Mouse (Mus musculus): ENCODE data around the gene Nlgn3.

Nlgn3 gene

DNA sequence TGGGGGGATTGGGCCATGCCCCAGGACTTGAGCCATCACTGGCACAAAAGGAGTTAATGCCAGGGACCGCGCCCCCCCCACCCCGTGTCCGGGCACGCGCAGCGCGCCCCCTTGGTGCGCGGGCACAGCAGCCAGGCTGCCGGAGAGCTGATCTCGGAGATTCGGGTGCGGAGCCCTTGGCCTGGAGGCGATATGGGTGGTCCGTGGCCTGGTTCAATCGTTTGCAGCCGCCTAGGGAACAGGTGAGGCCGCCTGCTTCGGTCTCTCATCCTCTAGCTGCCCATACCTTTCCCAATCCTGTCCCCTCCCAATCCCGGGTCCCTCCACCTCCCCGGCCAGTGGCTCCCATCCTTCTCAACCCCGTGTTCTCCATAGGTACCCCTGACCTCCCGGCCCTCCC lies at the start of gene Nlgn3:
Gene Nlgn3 (plus strand): TSS at position 114 of the 400 bp plus-strand sequence.
- DNase-seq = peak; percentile 73

DNA sequence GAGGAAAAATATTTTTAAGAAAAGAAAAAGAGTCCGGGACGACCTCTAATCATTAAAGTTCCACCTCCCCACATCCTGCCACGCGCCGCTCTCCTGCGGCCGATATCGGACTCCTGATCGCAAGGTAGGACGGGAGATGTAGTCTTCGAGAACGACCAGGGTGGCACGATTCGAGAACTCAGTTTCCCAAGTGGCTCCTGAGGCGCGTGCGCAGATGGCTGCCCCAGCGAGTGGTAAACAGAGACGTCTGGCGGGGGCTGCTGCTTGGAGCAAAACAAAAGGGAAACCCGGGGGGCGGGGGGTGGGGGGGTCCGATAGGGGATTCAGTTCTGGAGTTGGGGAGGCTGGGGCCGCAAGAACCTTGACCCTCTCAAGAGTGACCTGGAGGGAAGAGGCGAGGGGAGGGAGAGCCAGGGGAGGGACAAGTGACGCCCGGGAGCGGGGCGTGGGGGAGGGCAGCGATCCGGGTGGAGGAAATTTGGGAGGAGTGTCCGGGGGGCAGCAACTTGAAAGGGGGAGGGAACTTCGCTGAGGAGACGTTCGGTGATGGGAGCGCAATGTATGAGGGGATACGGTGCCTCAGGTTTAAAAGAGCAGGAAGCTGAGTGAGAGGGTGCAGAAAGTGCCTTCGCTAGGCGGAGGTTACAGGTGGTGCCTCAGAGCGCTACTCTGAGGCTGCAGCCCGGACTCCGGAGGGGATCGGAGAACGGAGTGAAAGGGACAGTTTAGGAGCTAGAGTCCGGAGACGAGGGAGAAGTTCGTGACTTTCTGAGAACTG lies 44.8 kb upstream of the Nlgn3 start, which contains the start of gene Foxo4:
Gene Foxo4 (plus strand): TSS at position 577 of the 778 bp plus-strand sequence.
- DNase-seq = peak; percentile 90

GRCm38 (mm10) chrX:101254740-101255139 lies 44.2 kb upstream of the Nlgn3 start:
- no peak for DNase-seq

GRCm38 (mm10) chrX:101256603-101257002 lies 42.4 kb upstream of the Nlgn3 start:
- DNase-seq = no peak

DNA sequence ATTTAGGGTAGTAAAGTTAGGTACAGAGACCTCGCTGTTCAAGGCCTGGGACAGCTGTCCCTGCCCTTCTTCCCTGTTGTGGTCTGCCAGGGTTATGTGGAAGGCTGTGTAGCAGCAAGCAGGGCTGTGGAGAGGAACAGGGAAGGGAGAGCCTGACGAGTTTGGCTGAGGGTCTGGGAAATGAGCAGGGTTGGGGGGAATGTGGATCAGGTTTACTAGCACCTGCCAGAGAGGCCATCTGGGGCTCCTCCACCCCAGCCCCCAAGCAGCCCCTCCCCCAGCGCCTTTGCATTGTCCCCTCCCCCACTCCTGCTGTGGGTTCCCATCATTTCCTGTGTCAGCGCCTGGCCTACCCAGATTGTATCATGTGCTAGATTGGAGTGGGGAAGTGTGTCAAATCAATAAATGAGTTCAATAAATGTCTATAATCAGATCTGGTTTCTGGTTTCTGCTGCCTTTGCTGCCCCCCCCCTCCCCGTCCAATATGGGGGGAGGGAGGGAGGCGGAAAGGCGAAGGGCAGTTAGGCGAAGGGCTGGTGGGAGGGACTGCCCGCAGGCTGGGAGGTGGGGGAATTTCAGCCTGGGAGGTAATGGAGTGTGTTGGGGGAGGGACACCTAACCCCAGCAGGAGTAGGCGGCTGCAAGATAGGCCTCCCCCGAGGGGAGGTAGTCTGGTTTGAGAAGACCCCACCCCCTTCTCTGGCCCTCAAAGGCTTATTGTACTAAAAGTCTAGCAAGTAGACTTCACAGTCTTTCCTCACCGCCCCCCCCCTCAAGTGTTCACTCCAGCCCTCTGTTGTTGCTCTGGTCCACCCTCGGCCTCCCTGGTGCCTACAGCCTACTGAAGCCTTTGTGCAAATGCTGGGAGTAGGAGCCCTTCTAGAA lies 38.3 kb upstream of the Nlgn3 start:
- no peak for DNase-seq

DNA sequence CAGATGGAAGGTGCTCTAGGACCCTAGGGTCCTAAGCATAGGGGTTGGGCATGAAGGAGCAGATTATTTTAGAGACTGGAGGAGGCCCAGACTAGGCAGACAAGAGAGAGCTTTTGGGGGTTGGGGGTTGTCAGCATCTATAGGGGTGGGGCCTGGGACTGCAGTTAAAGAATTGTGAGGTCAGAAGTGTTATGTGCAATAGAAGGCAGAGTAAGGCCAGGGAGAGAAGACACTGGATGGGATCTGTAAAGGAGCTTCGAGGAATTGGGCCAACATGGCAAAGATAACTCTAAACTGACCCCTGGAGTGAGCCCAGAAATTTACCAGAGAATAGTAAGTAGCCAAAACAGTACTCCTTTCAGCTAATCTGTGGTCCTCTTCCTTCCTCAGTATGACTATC lies 35.1 kb upstream of the Nlgn3 start, which contains the start of gene Gm614:
Gene Gm614 (minus strand): TSS at position 101 of the 400 bp plus-strand sequence.
- DNase-seq = no peak

DNA sequence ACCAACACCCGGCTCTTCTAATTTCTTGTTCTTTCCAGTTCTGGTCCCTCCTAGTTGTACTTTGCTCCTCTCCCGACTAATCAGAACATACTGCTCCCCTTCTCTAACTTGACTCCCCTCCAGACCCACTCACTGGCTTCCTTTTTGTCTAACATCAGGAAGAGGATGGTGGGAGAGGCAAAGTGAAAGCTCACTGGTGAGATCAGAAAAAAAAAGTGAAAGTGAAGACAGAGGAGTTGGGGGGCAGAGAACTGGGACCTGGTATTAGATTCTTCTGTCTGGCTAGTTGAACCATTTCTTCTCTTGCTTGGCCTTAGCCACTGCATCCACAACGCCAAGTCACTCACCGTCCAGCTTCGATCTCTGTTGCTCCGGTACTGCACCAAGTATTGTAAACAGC lies 32.3 kb upstream of the Nlgn3 start:
- DNase-seq = no peak

GRCm38 (mm10) chrX:101268025-101268754 lies 30.8 kb upstream of the Nlgn3 start, which contains the start of gene Il2rg:
Gene Il2rg, minus strand, starts transcription at chrX:101268255.
- no peak for DNase-seq

DNA sequence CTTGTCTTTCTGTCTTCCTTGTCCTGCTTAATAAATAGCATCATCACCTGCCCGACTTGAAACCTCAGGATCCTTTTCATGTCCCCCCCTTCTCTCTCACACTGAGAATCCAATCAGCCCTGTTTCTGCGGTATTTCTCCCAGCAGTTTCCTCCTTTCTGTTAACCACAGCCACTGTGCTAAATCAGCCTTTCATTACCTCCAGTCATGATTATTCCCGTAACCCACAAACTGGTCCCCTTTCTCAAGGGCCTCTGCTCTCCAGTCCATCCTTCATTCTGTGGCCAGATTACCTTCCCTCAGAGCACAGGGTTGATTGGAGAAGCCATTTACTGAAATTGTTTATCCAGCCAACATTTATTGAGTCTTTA lies 30.2 kb upstream of the Nlgn3 start, which contains the start of gene Gm20489:
Gene Gm20489 (minus strand): TSS at position 269 of the 370 bp plus-strand sequence.
- no peak for DNase-seq

DNA sequence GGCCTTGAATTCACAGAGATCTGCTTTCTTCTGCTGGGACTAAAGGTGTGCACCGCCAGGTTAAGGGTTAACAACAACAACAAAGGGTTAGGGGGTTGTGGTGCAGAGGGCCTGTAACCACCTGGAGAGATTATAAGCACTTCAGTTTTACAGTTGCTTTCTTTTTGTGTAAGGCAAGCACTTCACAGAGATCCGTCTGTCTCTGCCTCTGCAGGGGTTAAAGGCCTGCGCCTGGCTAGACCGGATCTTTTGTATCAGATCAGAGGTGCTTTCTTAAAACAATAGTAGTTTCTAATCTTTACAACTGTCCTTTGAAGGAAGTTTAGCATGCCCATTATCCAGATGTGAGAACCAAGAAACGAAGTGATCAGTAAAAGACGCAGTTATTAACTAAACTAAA lies 25.6 kb upstream of the Nlgn3 start:
- DNase-seq = no peak

DNA sequence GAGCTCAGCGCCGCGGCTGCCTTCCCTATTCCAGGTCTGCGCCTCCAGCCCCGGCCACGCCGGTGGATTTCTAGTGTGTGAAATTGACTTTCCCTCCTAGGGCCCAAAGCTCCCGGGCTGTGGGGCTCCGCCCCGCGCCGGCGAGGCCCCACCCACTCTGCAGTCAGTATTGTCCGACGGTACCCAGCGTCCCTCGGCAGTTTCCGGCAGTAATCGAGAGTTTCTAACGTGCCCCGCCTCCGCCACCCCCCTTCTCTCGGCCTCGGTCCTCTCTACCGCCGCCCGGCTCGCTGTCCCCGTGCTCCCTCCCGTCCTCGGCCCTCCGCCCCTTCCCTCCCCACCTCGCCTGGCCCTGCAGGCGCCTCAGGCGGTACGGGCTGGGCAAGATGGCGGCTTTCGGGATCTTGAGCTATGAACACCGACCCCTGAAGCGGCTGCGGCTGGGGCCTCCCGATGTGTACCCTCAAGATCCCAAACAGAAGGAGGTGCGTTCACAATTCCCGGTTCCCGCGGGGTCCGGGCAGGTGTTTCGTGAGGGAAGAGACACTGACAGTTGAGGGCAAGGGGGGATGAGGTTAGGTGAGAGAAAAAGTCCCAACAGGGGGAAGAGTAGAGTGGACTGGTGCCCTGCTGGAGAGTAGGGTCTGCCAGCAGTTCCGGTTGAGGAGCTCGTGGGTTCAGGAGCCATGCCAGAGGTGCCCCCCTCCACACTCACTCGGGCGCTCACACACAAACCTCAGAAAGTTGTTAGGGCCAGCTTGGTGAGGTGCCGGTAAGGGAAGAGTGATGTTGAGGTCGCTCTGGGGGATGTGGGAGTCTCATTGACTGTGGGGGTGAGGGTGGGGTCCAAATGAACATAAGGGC lies 24.9 kb upstream of the Nlgn3 start, which contains the start of gene Med12:
Gene Med12 (plus strand): TSS at position 156 of the 864 bp plus-strand sequence.
- peak; percentile 93 for DNase-seq

DNA sequence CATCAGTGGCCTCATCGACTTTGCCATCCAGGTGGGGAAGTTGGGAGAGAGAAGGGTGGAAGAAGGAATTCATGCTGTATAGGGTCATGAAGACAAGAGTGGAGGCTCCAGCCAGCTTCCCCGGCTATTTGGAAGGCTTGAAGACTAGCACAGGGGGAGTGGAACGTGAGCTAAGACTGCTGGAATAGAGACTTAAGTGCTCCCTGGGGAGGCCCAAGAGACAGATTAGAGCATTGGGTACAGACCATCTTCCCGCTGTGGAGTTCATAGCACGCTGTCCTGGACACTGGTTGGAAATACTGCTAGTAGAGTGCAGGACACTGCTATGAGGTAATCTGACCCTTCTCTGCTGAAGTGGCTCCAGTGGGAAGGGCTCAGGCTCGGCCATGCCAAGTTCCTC lies 16.2 kb upstream of the Nlgn3 start:
- no peak for DNase-seq

GRCm38 (mm10) chrX:101285534-101285933 lies 13.4 kb upstream of the Nlgn3 start:
- DNase-seq = peak; percentile 55

DNA sequence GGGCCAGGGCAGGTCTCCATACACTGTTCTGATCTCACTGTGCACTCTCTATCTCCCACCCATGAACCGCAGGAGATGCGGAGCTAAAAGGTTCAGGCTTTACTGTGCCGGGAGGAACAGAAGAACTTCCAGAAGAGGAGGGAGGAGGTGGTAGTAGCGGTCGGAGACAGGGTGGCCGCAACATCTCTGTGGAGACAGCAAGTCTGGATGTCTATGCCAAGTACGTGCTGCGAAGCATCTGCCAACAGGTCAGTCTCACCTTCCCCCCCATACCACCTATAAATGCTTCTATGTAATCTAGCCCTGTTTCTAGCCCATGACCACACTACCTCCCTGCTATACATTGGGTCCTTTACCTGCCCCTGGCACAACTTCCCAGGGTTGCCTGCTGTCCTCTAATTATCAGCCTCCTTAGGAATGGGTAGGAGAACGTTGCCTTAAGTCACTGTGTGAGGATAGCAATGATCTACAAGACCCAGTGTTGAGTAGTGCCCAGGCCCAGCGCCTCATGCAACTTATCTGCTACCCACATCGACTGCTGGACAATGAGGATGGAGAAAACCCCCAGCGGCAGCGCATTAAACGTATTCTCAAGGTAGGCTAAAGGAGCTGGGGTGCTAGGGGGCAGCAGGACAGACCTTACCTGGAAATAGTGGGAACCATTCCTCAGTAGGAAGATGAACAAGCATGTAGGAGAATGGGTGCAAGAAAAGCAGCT lies 12.9 kb upstream of the Nlgn3 start:
- no peak for DNase-seq

GRCm38 (mm10) chrX:101287543-101287942 lies 11.4 kb upstream of the Nlgn3 start:
- DNase-seq = no peak

DNA sequence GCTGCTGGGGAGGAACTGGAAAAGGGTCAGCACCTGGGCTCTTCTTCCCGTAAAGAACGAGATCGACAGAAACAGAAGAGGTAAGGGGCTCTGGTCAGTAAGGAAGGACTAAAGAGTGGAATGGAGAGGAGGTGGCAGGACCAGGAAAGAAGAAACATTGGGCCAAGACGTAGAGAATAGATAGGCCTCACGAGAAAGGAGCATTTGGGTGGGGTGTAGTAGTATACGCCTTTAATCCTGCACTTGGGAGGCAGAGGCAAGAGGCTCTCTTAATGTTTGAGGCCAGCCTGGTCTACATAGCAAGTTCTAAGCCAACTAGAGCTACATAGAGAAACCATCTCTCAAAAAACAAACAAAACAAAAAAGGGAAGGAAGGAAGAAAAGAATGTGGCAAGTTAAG lies 10.5 kb upstream of the Nlgn3 start:
- no peak for DNase-seq

DNA sequence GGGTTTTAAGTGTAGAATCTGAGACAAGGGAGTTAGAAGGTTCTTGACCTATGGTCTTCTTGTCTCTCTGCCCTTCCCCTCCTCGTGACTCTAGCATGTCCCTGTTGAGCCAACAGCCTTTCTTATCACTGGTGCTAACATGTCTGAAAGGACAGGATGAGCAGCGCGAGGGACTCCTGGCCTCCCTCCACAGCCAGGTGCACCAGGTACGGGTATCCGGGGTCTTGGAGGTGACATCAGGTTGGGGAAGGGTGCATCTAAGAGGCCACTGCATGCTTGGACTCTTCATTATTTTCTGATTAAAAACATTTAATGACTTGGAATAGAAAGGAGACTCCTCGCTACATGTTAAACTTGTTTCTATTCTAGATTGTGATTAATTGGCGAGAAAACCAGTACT lies 9.9 kb upstream of the Nlgn3 start:
- no peak for DNase-seq

- no peak for DNase-seq
Measured at GRCm38 (mm10) chrX:101290111-101290510, 8.9 kb upstream of the Nlgn3 start.

- peak; percentile 40 for DNase-seq
Measured at GRCm38 (mm10) chrX:101299473-101300426, 782 bp downstream of the Nlgn3 start.
